Mouse (Mus musculus) stomach, embryonic 15.5 days (tissue): Measurements from ENCODE around the gene Trabd2b. TPM values are rescaled to one million over a fixed set of nuclear protein-coding genes. Genes with fewer than 3 reads are reported as not detected.

Experiments
- ATAC-seq: fragments of 200-750 bp; cut with Nextera tagmentation; 2 replicates; pipeline ENCODE4 v1.8.0; 2017; ENCODE audit warnings: low read depth, moderate number of reproducible peaks, moderate TSS enrichment; ENCODE audit not compliant: insufficient read depth, low FRiP score
- H3K27ac ChIP-seq: fragments of 300-500 bp; sonication (generic); 2 replicates; pipeline ENCODE4 v1.5.1; 2015; ENCODE audit warnings: mild to moderate bottlenecking, inconsistent platforms
- H3K27me3 ChIP-seq: fragments of 300-500 bp; sonication (generic); replicated peaks from 2 replicates; pipeline ENCODE4 v1.6.1; 2015; ENCODE audit warnings: inconsistent platforms
- H3K36me3 ChIP-seq: fragments of 300-500 bp; sonication (generic); 2 replicates; pipeline ENCODE4 v1.6.1; 2015; ENCODE audit warnings: inconsistent platforms
- H3K4me1 ChIP-seq: fragments of 300-500 bp; sonication (generic); 2 replicates; pipeline ENCODE4 v1.6.1; 2015; ENCODE audit warnings: inconsistent platforms
- H3K4me2 ChIP-seq: fragments of 300-500 bp; sonication (generic); 2 replicates; pipeline ENCODE4 v1.6.1; 2015; ENCODE audit warnings: mild to moderate bottlenecking, inconsistent platforms
- H3K4me3 ChIP-seq: fragments of 300-500 bp; sonication (generic); replicated peaks from 2 replicates; pipeline ENCODE4 v1.5.1; 2015; ENCODE audit warnings: inconsistent platforms
- H3K9ac ChIP-seq: fragments of 300-500 bp; sonication (generic); 2 replicates; pipeline ENCODE4 v1.6.1; 2015; ENCODE audit warnings: inconsistent platforms
- H3K9me3 ChIP-seq: fragments of 300-500 bp; sonication (generic); 2 replicates; pipeline ENCODE4 v1.6.1; 2016; ENCODE audit warnings: inconsistent platforms
- WGBS: fragments of 180-500 bp; shearing (Covaris S2); methylation state at CpG from one replicate; pipeline ENCODE4 v1.1.7; 2015; 5-methylcytosine and 5-hydroxymethylcytosine counted together
- polyA plus RNA-seq: library from polyadenylated mRNA; unstranded; fragments of >200 nt; fragmentation: Nextera tagmentation; extraction: Ambion mirVana; gene quantifications from 2 replicates; pipeline ENCODE4 v1.2.1, GENCODE M21; 2015

Trabd2b gene
- polyA plus RNA-seq, 1 experiment from 2014 or later: 0.86 TPM

- no peak for ATAC-seq
- peaks cover 6% of the 10 kb centered on the region; the same call in 1 of the 2 replicates for H3K4me1 ChIP-seq
- H3K9me3 ChIP-seq: no peaks in the 10 kb centered on the region
- peaks cover 8% of the 10 kb centered on the region for H3K27me3 ChIP-seq
- no peak overlapping the region for H3K9ac ChIP-seq
- H3K4me3 ChIP-seq: no peak overlapping the region
- 67% methylated on average over 7 of the region's 7 CpGs for WGBS
- H3K27ac ChIP-seq: no peak overlapping the region
- H3K36me3 ChIP-seq: no peaks in the 10 kb centered on the region
- no peak overlapping the region for H3K4me2 ChIP-seq
These were observed 4.4 kb upstream of the Trabd2b start for GRCm38 (mm10) chr4:114401993-114402731.

- under 1% methylated on average over 37 of the region's 74 CpGs for WGBS
- peaks cover 6% of the 10 kb centered on the region; the same call in 1 of the 2 replicates for H3K4me1 ChIP-seq
These were observed 706 bp upstream of the Trabd2b start for GRCm38 (mm10) chr4:114405682-114406354.

GRCm38 (mm10) chr4:114407516-114407915 lies 992 bp downstream of the Trabd2b start:
- H3K27ac ChIP-seq: no peak overlapping the region
- 62% methylated on average over 3 of the region's 3 CpGs for WGBS
- no peaks in the 10 kb centered on the region for H3K9me3 ChIP-seq
- H3K9ac ChIP-seq: no peak overlapping the region
- no peaks in the 10 kb centered on the region for H3K36me3 ChIP-seq
- peaks cover 6% of the 10 kb centered on the region; the same call in 1 of the 2 replicates for H3K4me1 ChIP-seq
- H3K4me3 ChIP-seq: 0 out of 2 replicates have a peak overlapping the region, but pooled peaks have one; percentile 65
- peaks cover 19% of the 10 kb centered on the region for H3K27me3 ChIP-seq
- peak overlapping the region; percentile 98; the same call in 1 of the 2 replicates for H3K4me2 ChIP-seq
- ATAC-seq: no peak

More at GRCm38 (mm10) chr4:114405682-114406354, 706 bp upstream of the Trabd2b start:
- Histone ChIP-seq H3K36me3 (no peaks in the 10 kb centered on the region), H3K9ac (peak overlapping the region; percentile 47; the same call in 1 of the 2 replicates), H3K27me3 (peaks cover 16% of the 10 kb centered on the region), H3K27ac (peak overlapping the region; percentile 86), H3K9me3 (no peaks in the 10 kb centered on the region), H3K4me3 (peak overlapping the region; percentile 65), H3K4me2 (peak overlapping the region; percentile 98)
- peak; percentile 86 for ATAC-seq

- Histone ChIP-seq H3K4me1 (peaks cover 6% of the 10 kb centered on the region; the same call in 1 of the 2 replicates), H3K4me2 (no peak overlapping the region), H3K9me3 (no peaks in the 10 kb centered on the region), H3K27me3 (peaks cover 19% of the 10 kb centered on the region), H3K36me3 (no peaks in the 10 kb centered on the region), H3K27ac (no peak overlapping the region), H3K9ac (no peak overlapping the region), H3K4me3 (no peak overlapping the region)
- WGBS: 87% methylated on average over 2 of the region's 2 CpGs
- no peak for ATAC-seq
These were observed 1.8 kb downstream of the Trabd2b start for GRCm38 (mm10) chr4:114408298-114408697.

GRCm38 (mm10) chr4:114408890-114409480 lies 2.5 kb downstream of the Trabd2b start:
- H3K27ac ChIP-seq: no peak overlapping the region
- ATAC-seq: no peak

GRCm38 (mm10) chr4:114409511-114409910 lies 3.0 kb downstream of the Trabd2b start:
- Histone ChIP-seq H3K9ac (no peak overlapping the region), H3K4me3 (no peak overlapping the region), H3K9me3 (no peaks in the 10 kb centered on the region), H3K36me3 (no peaks in the 10 kb centered on the region), H3K4me1 (peaks cover 6% of the 10 kb centered on the region; the same call in 1 of the 2 replicates), H3K27ac (no peak overlapping the region), H3K27me3 (peaks cover 19% of the 10 kb centered on the region), H3K4me2 (no peak overlapping the region)
- no peak for ATAC-seq

More at GRCm38 (mm10) chr4:114408890-114409480, 2.5 kb downstream of the Trabd2b start:
- Histone ChIP-seq H3K4me1 (peaks cover 6% of the 10 kb centered on the region; the same call in 1 of the 2 replicates), H3K27me3 (peaks cover 19% of the 10 kb centered on the region), H3K36me3 (no peaks in the 10 kb centered on the region), H3K9ac (no peak overlapping the region), H3K4me2 (no peak overlapping the region), H3K9me3 (no peaks in the 10 kb centered on the region), H3K4me3 (no peak overlapping the region)
- WGBS: 82% methylated on average over 18 of the region's 18 CpGs

- H3K36me3 ChIP-seq: no peaks in the 10 kb centered on the region
- WGBS: 69% methylated on average over 3 of the region's 3 CpGs
- no peak for ATAC-seq
- no peaks in the 10 kb centered on the region for H3K9me3 ChIP-seq
- no peak overlapping the region for H3K4me2 ChIP-seq
- H3K4me1 ChIP-seq: peaks cover 6% of the 10 kb centered on the region; the same call in 1 of the 2 replicates
- peaks cover 19% of the 10 kb centered on the region for H3K27me3 ChIP-seq
- H3K4me3 ChIP-seq: no peak overlapping the region
- no peak overlapping the region for H3K27ac ChIP-seq
- no peak overlapping the region for H3K9ac ChIP-seq
These were observed 3.5 kb downstream of the Trabd2b start for GRCm38 (mm10) chr4:114410026-114410425.

GRCm38 (mm10) chr4:114410443-114410842 lies 3.9 kb downstream of the Trabd2b start:
- H3K4me1 ChIP-seq: peaks cover 6% of the 10 kb centered on the region; the same call in 1 of the 2 replicates
- no peak for ATAC-seq
- H3K4me3 ChIP-seq: no peak overlapping the region
- 48% methylated on average over 11 of the region's 11 CpGs for WGBS
- H3K9me3 ChIP-seq: no peaks in the 10 kb centered on the region
- no peak overlapping the region for H3K27ac ChIP-seq
- no peak overlapping the region for H3K9ac ChIP-seq
- no peaks in the 10 kb centered on the region for H3K36me3 ChIP-seq
- no peak overlapping the region for H3K4me2 ChIP-seq
- H3K27me3 ChIP-seq: peaks cover 19% of the 10 kb centered on the region

GRCm38 (mm10) chr4:114410958-114411661 lies 4.6 kb downstream of the Trabd2b start:
- Histone ChIP-seq H3K27me3 (peaks cover 19% of the 10 kb centered on the region), H3K36me3 (no peaks in the 10 kb centered on the region), H3K4me2 (no peak overlapping the region), H3K27ac (no peak overlapping the region), H3K9me3 (no peaks in the 10 kb centered on the region), H3K4me3 (no peak overlapping the region), H3K9ac (no peak overlapping the region), H3K4me1 (peaks cover 6% of the 10 kb centered on the region; the same call in 1 of the 2 replicates)
- 40% methylated on average over 9 of the region's 9 CpGs for WGBS
- ATAC-seq: no peak

- H3K36me3 ChIP-seq: no peaks in the 10 kb centered on the region
- no peak overlapping the region for H3K27ac ChIP-seq
- no peak for ATAC-seq
- no peak overlapping the region for H3K4me2 ChIP-seq
- H3K9ac ChIP-seq: no peak overlapping the region
- no peaks in the 10 kb centered on the region for H3K9me3 ChIP-seq
- 63% methylated on average over 6 of the region's 6 CpGs for WGBS
- no peak overlapping the region for H3K4me3 ChIP-seq
- H3K4me1 ChIP-seq: no peaks in the 10 kb centered on the region
- peaks cover 13% of the 10 kb centered on the region; the same call in 1 of the 2 replicates for H3K27me3 ChIP-seq
These were observed 5.4 kb downstream of the Trabd2b start for GRCm38 (mm10) chr4:114411846-114412390.
